Mouse (Mus musculus) embryonic facial prominence, embryonic 13.5 days (tissue): Measurements from ENCODE around the gene Map1lc3a. TPM values are rescaled to one million over a fixed set of nuclear protein-coding genes. Genes with fewer than 3 reads are reported as not detected.

ENCODE experiments used
- ATAC-seq: fragments of 200-750 bp; cut with Nextera tagmentation; 2 replicates; pipeline ENCODE4 v1.8.0; 2017; ENCODE audit warnings: low read depth; ENCODE audit not compliant: insufficient number of reproducible peaks, insufficient read depth, low FRiP score, low TSS enrichment
- H3K27ac ChIP-seq: fragments of 300-500 bp; sonication (generic); 2 replicates; pipeline ENCODE4 v1.5.1; 2015; ENCODE audit warnings: moderate library complexity, mild to moderate bottlenecking, inconsistent platforms
- H3K27me3 ChIP-seq: fragments of 300-500 bp; sonication (generic); 2 replicates; pipeline ENCODE4 v1.6.1; 2015; ENCODE audit warnings: mild to moderate bottlenecking, inconsistent platforms
- H3K36me3 ChIP-seq: fragments of 300-500 bp; sonication (generic); 2 replicates; pipeline ENCODE4 v1.6.1; 2015; ENCODE audit warnings: mild to moderate bottlenecking, inconsistent platforms
- H3K4me1 ChIP-seq: fragments of 300-500 bp; sonication (generic); 2 replicates; pipeline ENCODE4 v1.6.1; 2015; ENCODE audit warnings: inconsistent platforms
- H3K4me2 ChIP-seq: fragments of 300-500 bp; sonication (generic); 2 replicates; pipeline ENCODE4 v1.6.1; 2015; ENCODE audit warnings: moderate library complexity, mild to moderate bottlenecking, inconsistent platforms
- H3K4me3 ChIP-seq: fragments of 300-500 bp; sonication (generic); 2 replicates; pipeline ENCODE4 v1.5.1; 2015; ENCODE audit warnings: mild to moderate bottlenecking, inconsistent platforms
- H3K9ac ChIP-seq: fragments of 300-500 bp; sonication (generic); 2 replicates; pipeline ENCODE4 v1.6.1; 2015; ENCODE audit warnings: mild to moderate bottlenecking, inconsistent platforms
- H3K9me3 ChIP-seq: fragments of 300-500 bp; sonication (generic); 2 replicates; pipeline ENCODE4 v1.6.1; 2016; ENCODE audit warnings: inconsistent platforms
- WGBS: fragments of 180-500 bp; shearing (Covaris S2); methylation state at CpG from one replicate; pipeline ENCODE4 v1.1.7; 2015; ENCODE audit warnings: mixed read lengths; 5-methylcytosine and 5-hydroxymethylcytosine counted together
- polyA plus RNA-seq: library from polyadenylated mRNA; unstranded; fragments of >200 nt; fragmentation: Nextera tagmentation; extraction: Ambion mirVana; gene quantifications from 2 replicates; pipeline ENCODE4 v1.2.1, GENCODE M21; 2015

Gene Map1lc3a
- polyA plus RNA-seq, 1 experiment from 2014 or later: 239 TPM

DNA sequence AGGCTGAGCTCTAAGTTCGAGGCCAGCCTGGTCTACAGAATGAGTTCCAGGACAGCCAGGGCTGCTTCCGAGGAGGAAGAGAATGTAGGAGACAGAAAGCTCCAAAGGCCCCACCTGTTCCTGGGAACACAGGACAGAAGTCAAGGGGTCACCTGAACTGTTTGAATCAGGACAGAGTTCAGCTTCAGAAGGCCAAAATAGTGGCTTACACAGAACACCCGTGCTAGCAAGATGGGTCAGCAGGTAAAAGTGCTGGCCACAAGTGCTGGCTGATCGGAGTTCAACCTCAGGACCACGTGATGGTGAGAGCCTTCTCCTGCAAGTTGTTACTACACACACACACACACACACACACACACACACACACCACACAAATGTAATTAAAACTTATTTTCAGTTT is 9.2 kb upstream of the Map1lc3a start:
- Histone ChIP-seq H3K27me3 (no peaks in the 10 kb centered on the region), H3K9ac (no peak overlapping the region), H3K4me1 (no peaks in the 10 kb centered on the region), H3K36me3 (no peaks in the 10 kb centered on the region), H3K9me3 (no peaks in the 10 kb centered on the region), H3K4me2 (no peak overlapping the region), H3K27ac (no peak overlapping the region), H3K4me3 (no peak overlapping the region)
- 86% methylated on average over 5 of the region's 5 CpGs for WGBS
- ATAC-seq: no peak

DNA sequence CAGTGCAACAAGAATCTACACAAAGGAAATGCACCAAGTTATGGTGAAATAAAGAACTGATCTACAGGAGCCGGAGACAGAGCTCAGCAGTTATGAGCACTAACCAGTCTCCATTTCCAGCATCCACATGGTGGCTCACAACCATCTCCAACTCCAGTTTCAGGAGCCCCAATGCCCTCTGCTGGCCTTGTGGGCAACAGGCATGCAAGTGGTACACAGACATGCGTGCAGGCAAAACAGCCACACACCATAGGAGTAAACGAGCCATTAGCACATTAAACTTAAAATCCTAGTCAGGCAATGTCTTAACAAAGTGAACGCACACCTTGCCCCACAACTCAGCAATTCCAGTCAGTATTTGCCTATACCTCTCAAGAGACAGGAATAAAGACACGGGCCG is 4.1 kb upstream of the Map1lc3a start:
- Histone ChIP-seq H3K9me3 (no peaks in the 10 kb centered on the region), H3K27me3 (no peaks in the 10 kb centered on the region), H3K4me1 (peaks cover 7% of the 10 kb centered on the region), H3K4me2 (no peak overlapping the region), H3K27ac (no peak overlapping the region), H3K4me3 (no peak overlapping the region), H3K9ac (no peak overlapping the region), H3K36me3 (no peaks in the 10 kb centered on the region)
- 85% methylated on average over 6 of the region's 6 CpGs for WGBS
- ATAC-seq: no peak

DNA sequence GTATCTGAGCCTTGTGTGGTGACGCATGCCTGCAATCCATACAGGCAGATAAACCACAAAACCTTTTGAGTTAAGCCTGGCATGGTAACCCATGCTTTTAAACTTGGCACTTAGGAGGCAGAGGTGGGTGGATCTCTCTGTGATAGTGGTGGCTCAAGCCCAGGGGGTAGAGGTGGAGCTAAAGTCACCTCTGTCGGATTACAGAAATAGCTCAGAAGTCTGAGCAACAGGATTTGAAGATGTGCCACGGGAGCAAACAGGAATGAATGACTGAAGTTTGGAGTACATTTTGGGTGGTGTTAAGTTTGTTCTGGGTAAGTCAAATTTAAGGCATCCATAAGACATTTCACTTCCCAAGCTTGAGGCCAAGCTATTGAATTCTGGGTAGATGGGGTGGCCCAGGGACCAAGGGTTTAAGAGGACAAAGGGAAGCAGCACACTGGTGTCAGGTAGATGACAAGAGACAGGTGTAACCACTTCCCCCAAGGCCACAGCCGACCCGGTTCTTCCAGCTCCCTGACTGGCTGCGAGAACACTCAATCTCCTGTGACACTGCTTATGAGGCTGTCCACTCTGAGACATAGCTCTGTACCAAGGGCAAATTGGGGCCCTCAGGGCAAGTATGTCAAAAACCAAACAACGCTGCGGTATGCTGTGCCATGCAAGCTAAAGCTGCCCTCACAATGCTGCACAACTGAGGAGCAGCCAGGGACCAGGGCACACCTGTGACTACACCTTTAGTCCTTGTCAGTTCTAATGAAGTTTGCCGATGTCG is 3.5 kb upstream of the Map1lc3a start:
- no peak for ATAC-seq
- Histone ChIP-seq H3K9ac (no peak overlapping the region), H3K4me2 (no peak overlapping the region), H3K36me3 (0 out of 2 replicates have a peak, but pooled peaks cover 3% of the 10 kb centered on the region), H3K27me3 (no peaks in the 10 kb centered on the region), H3K9me3 (no peaks in the 10 kb centered on the region), H3K27ac (no peak overlapping the region), H3K4me3 (no peak overlapping the region), H3K4me1 (peaks cover 13% of the 10 kb centered on the region)
- WGBS: 61% methylated on average over 10 of the region's 10 CpGs

DNA sequence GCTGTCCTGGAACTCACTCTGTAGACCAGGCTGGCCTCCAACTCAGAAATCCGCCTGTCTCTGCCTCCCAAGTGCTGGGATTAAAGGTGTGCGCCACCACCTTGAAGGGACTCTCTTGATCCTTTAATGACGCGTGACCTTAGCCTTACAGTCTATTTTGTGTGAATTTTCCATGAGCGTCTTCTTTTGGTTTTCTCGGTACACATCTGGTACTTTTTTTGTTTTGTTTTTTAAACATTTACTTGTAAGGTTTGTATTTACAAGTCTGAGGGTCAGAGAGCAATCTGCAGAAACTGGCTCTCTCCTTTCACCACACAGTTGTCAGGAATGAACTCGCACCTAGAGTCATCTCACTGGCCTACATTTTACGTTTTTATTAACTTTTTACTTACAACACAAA is 2.5 kb upstream of the Map1lc3a start:
- WGBS: 88% methylated on average over 8 of the region's 8 CpGs
- peaks cover 13% of the 10 kb centered on the region for H3K4me1 ChIP-seq
- H3K36me3 ChIP-seq: peaks cover 13% of the 10 kb centered on the region
- no peaks in the 10 kb centered on the region for H3K9me3 ChIP-seq
- ATAC-seq: no peak
- H3K27ac ChIP-seq: no peak overlapping the region
- H3K27me3 ChIP-seq: no peaks in the 10 kb centered on the region
- H3K9ac ChIP-seq: no peak overlapping the region
- H3K4me2 ChIP-seq: no peak overlapping the region
- H3K4me3 ChIP-seq: no peak overlapping the region

DNA sequence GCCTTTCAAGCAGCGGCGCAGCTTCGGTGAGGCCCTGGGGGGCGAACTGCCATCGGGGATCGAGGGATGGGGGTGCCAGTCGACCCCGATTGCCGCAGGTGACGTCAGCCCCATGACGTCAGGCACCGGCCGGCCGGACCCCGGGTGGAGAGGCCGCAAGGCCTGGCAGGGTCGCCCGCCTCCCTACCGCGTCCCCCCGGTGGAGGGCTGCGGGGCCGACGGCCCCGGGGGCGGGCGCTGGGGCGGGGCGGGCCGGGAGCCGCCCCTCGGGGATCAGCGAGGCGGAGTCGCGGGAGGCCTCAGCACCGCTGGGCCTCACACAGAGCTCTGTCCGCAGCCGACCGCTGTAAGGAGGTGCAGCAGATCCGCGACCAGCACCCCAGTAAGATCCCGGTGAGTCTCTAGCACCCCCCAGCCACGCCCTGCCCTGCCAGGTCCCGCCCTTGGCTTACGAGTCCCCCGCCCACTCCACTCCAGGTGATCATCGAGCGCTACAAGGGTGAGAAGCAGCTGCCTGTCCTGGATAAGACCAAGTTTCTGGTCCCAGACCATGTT is 601 bp downstream of the Map1lc3a start:
- peaks cover 28% of the 10 kb centered on the region for H3K36me3 ChIP-seq
- no peaks in the 10 kb centered on the region for H3K9me3 ChIP-seq
- peak overlapping the region; percentile 87 for H3K27ac ChIP-seq
- ATAC-seq: peak; percentile 80
- H3K4me2 ChIP-seq: peak overlapping the region; percentile 67
- no peaks in the 10 kb centered on the region for H3K27me3 ChIP-seq
- H3K4me1 ChIP-seq: peaks cover 19% of the 10 kb centered on the region
- H3K4me3 ChIP-seq: peak overlapping the region; percentile 94
- WGBS: under 1% methylated on average over 48 of the region's 49 CpGs
- peak overlapping the region; percentile 93 for H3K9ac ChIP-seq

DNA sequence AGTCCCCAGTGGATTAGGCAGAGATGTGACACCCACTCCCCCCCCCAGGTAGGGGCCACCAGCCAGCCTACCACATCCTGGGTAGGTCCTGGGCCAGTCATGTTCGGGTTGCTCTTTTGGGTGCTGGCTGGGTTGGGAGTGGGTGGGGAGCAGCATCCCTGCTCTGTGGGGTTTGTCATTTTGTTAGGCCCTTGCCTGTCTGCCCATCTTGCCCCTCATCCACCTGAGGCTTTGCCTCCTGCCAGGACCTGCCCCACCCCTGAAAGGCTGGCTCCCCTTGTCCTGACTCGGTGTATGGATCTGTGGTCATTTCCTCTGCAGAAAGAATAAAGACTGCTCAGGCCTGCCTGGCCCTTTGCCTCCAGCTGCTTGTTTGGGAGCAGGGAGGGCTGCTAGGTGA is 1.6 kb downstream of the Map1lc3a start:
- Histone ChIP-seq H3K4me3 (peak overlapping the region; percentile 94), H3K36me3 (peaks cover 28% of the 10 kb centered on the region), H3K27me3 (no peaks in the 10 kb centered on the region), H3K4me2 (peak overlapping the region; percentile 67), H3K4me1 (peaks cover 19% of the 10 kb centered on the region), H3K9me3 (no peaks in the 10 kb centered on the region), H3K9ac (peak overlapping the region; percentile 93), H3K27ac (0 out of 2 replicates have a peak overlapping the region, but pooled peaks have one; percentile 87)
- 82% methylated on average over 2 of the region's 2 CpGs for WGBS
- ATAC-seq: no peak

DNA sequence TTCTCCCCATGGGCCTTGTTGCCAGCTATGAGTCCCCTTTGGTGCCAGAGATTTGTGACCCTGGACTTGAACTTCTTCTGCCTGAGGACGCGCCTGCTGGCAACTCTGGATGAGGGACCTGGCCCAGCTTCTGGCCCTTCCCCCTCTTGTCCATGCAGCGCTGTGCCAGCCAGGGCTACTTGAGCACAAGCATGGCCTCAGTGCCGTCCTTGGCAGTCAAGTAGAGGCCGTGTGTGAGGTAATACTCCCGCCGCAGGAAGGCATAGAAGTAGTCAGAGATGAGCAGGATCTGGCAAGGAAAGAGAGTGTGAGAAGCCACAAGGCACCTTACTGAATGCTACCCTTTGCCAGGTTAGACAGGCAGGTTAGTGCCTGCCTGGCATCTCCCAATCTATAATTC is 2.3 kb downstream of the Map1lc3a start:
- Histone ChIP-seq H3K27ac (no peak overlapping the region), H3K9ac (no peak overlapping the region), H3K27me3 (no peaks in the 10 kb centered on the region), H3K4me3 (no peak overlapping the region), H3K9me3 (no peaks in the 10 kb centered on the region), H3K4me1 (peaks cover 19% of the 10 kb centered on the region), H3K4me2 (no peak overlapping the region), H3K36me3 (peaks cover 33% of the 10 kb centered on the region)
- WGBS: 90% methylated on average over 7 of the region's 7 CpGs
- no peak for ATAC-seq

DNA sequence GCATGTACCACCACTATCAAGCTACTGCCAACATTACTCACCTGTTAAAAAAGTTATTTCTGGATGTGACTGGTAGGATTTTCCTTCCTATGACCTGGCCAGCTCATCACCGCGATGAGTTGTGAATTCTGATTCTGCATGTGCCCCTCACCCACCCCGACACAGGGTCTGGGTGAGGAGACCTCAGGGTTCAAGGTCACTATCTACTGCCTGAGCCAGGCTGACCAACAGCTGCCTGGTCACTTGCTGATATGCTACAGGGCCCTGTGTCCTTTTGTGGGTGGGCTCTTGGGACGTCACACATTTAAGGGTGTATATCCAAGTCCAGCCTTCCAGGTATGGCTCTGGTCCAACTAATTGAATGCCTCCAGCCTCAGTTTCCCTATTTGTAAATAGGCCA is 3.1 kb downstream of the Map1lc3a start:
- H3K4me3 ChIP-seq: no peak overlapping the region
- no peak overlapping the region for H3K9ac ChIP-seq
- no peak for ATAC-seq
- no peaks in the 10 kb centered on the region for H3K9me3 ChIP-seq
- peaks cover 41% of the 10 kb centered on the region for H3K36me3 ChIP-seq
- H3K27me3 ChIP-seq: no peaks in the 10 kb centered on the region
- peaks cover 19% of the 10 kb centered on the region for H3K4me1 ChIP-seq
- no peak overlapping the region for H3K4me2 ChIP-seq
- H3K27ac ChIP-seq: no peak overlapping the region
- WGBS: 95% methylated on average over 4 of the region's 4 CpGs

DNA sequence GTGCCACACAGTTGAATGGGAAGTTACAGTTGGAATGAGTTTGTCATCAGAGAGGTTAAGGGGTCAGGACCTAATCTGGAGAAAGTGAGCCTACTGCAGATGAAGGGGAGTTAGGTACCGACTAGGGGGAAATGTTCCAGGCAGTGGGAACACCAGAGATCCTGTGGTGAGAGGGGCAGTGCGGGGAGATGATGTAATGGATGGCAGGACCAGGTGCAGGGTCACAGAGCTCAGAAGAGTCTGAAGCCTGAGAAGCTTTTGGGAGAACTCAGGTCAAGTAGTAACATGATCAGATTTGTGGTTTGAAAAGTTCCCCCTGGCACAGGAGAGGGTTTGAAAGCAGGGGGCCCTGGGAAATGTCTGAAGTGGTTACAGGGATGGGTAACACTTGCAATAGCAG is 4.0 kb downstream of the Map1lc3a start:
- 64% methylated on average over 2 of the region's 2 CpGs for WGBS
- Histone ChIP-seq H3K27me3 (no peaks in the 10 kb centered on the region), H3K4me2 (no peak overlapping the region), H3K9me3 (no peaks in the 10 kb centered on the region), H3K4me3 (no peak overlapping the region), H3K36me3 (peaks cover 49% of the 10 kb centered on the region), H3K27ac (no peak overlapping the region), H3K9ac (no peak overlapping the region), H3K4me1 (peaks cover 19% of the 10 kb centered on the region)
- no peak for ATAC-seq

DNA sequence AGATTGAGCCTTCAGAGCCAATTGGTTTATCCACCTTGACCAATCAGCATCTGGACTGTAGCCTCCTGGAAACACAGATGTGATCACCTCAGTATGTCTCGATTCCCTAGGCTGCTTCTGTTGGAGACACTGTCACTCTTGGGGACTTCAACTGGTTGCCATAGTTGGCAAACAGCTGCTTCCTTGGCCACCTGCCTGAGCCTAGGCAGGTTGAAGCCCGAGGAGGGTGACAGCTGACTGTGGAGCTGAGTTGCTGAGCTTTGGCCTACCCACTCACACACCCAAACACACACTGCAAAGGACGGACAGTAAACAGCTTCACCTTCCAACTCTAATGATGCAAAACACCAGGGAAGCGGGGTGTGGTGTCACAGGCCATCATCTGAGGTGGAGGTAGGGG is 7.7 kb downstream of the Map1lc3a start:
- Histone ChIP-seq H3K4me3 (no peak overlapping the region), H3K36me3 (peaks cover 46% of the 10 kb centered on the region), H3K27me3 (no peaks in the 10 kb centered on the region), H3K9me3 (no peaks in the 10 kb centered on the region), H3K9ac (no peak overlapping the region), H3K27ac (no peak overlapping the region), H3K4me1 (peaks cover 6% of the 10 kb centered on the region), H3K4me2 (no peak overlapping the region)
- 86% methylated on average over 4 of the region's 4 CpGs for WGBS
- ATAC-seq: no peak

DNA sequence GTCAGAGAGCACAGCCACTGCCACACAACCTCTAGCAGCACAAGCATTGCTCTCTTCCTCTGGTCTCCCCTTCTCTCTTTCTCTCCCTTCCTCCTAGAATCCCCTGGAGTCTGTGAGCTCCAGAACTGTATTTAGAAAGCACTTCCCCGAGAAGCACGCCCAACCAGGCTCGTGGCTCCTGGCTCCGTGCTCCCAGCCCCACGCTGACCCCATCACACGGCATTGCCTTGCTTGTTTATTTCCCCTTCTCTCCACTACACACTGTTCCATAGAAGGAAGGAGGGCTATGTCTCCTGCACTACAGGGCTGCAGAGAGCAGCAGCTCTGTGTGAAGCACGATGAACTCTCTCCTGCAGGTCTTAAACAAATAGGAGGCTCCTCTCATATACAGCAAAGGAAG is 8.6 kb downstream of the Map1lc3a start:
- no peak for ATAC-seq
- H3K4me1 ChIP-seq: peaks cover 6% of the 10 kb centered on the region
- no peak overlapping the region for H3K4me3 ChIP-seq
- H3K27ac ChIP-seq: no peak overlapping the region
- no peaks in the 10 kb centered on the region for H3K9me3 ChIP-seq
- no peak overlapping the region for H3K9ac ChIP-seq
- WGBS: 90% methylated on average over 7 of the region's 7 CpGs
- no peak overlapping the region for H3K4me2 ChIP-seq
- H3K36me3 ChIP-seq: peaks cover 39% of the 10 kb centered on the region
- H3K27me3 ChIP-seq: no peaks in the 10 kb centered on the region

DNA sequence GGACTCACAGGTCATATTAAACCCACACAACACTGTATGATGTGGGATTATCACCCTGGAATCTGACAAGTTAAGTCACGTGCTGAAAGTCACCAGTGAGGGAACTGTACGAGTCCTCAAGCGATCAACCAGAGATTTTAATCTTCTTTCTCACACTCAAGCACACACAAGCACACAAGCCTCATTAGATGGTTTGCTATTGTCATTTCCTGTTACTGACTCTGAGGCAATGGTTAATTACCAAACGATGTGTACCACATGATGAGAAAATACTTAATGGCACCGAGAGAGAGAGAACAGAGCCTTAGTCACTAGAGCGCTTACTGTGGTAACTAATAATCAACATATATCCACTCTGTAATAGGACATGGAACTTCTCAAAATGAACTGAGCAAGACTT is 9.6 kb downstream of the Map1lc3a start:
- Histone ChIP-seq H3K4me2 (no peak overlapping the region), H3K9me3 (no peaks in the 10 kb centered on the region), H3K27ac (no peak overlapping the region), H3K9ac (no peak overlapping the region), H3K27me3 (no peaks in the 10 kb centered on the region), H3K36me3 (peaks cover 42% of the 10 kb centered on the region), H3K4me1 (no peaks in the 10 kb centered on the region), H3K4me3 (no peak overlapping the region)
- WGBS: 79% methylated on average over 6 of the region's 6 CpGs
- ATAC-seq: no peak
